Mouse (Mus musculus) brain, embryonic 14.5 days (tissue): ENCODE measurements around the gene Gys1.

Experiments
- CTCF ChIP-seq: fragments of 200-500 bp; IDR thresholded peaks from 2 replicates; pipeline ENCODE4 v1.5.1; 2012; ENCODE audit warnings: inconsistent platforms, mild to moderate bottlenecking, moderate library complexity, borderline replicate concordance; ENCODE audit not compliant: insufficient read depth, insufficient read length; ENCODE audit errors: extremely low read depth
- POLR2A ChIP-seq: fragments of 200-500 bp; IDR thresholded peaks from 2 replicates; pipeline ENCODE4 v1.6.1; 2012; ENCODE audit warnings: mild to moderate bottlenecking, inconsistent platforms, borderline replicate concordance; ENCODE audit not compliant: poor library complexity, insufficient read depth, insufficient read length, severe bottlenecking; ENCODE audit errors: extremely low read depth

DNA sequence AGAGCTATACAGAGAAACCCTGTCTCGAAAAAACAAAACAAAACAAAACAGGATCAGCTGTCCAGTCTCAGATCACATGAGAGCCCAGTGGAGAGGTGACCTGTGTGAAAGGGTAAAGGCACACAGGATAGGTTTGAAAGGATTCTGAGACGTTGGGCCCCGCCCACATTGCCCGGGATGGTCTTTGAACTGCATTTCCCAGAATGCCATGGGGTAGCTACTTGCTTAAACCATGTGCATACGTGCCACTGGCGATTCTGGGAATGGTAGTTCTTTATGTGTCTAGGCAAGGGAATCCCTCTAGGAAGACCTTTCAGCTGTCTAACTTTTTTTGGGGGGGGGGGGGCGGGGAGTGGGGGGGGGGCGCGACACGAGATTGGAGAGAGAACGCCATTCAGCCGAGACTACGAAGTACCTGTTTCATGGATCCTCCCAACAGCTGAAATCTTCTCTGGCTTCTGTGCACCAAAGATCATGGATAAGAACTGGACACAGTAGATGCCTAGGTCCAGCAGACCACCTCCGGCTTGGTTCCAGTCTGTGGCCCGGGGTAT lies 46.8 kb downstream of the Gys1 start, which contains the start of gene Tulp2:
- TF ChIP-seq CTCF (no peak), POLR2A (no peak)
